Mouse (Mus musculus): ENCODE data around the gene Olfr1086. TPM values are rescaled to one million over a fixed set of nuclear protein-coding genes. Genes with fewer than 3 reads are reported as not detected.
"Not testable (repeated sequence)": the region's sequence is repeated elsewhere in the genome, so short reads cannot be mapped to it uniquely, and the experiment has no call there.

The Olfr1086 gene
- polyA plus RNA-seq (2014; fragmentation: Nextera tagmentation; extraction: Ambion mirVana), result not detected in 2 replicates

DNA sequence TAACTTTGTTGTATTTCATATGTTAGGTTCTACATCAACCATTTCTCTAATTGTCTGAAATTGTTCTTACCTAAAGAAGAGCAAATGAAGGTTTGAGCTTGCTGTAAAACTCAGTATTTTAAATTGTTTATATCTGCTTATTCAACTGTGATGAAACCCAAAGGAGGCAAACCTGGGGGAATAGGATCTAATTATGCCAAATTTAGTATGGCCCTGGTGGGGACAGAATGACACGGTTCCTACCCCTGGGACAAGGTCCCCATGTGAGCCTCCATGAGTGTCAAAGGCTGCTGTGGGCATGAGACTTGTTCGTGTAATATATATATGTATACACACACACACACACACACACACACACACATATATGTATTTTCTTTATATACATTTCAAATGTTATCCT lies at the start of gene Olfr1086:
Gene Olfr1086, minus strand, starts transcription at position 101 of the 400 bp plus-strand sequence.
- Histone ChIP-seq H3K36me3 (ENCODE audit: control insufficient read depth, insufficient read depth, low read length) (no peaks in the 10 kb centered on the region), H3K27ac (ENCODE audit: low read depth, low read length) (no peak within 1 kb of the TSS), H3K4me1 (ENCODE audit: control insufficient read depth, insufficient read depth, low read length) (no peaks in the 10 kb centered on the region), H3K9ac (ENCODE audit: low read depth, low read length) (no peak within 1 kb of the TSS), H3K27me3 (ENCODE audit: control insufficient read depth, insufficient read depth, low read length) (no peaks in the 10 kb centered on the region), H3K9me3 (replicated peaks; ENCODE audit: control insufficient read depth, low read length) (no peaks in the 10 kb centered on the region), H3K4me3 (ENCODE audit: low read depth, low read length) (no peak within 1 kb of the TSS), H3K4me2 (no peak within 1 kb of the TSS)
- WGBS (ENCODE audit: insufficient replicate concordance), result 65% methylated on average over 2 of the region's 2 CpGs
- ATAC-seq (replicated peaks; ENCODE audit: insufficient number of reproducible peaks, low FRiP score, low TSS enrichment), result no peak

DNA sequence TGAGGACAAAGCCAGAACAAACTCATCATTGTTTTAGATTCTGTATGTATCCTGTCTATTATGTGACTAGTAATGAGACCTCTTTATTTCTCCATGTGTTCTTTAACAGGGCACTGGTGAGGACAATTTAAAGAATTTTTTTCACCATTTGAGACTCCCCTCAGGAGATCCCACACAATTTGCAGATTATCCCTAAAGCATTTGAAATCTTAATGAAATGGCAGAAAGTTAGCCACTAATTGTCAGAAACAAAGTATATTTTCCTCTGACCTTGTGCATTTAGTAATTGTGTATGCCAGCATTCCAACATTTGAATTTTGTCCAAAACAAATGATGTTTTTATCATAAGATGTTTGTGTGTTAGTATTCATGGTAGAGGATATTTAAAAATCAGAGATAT lies 18.4 kb upstream of the Olfr1086 start, which contains the start of gene Olfr1087:
Gene Olfr1087, minus strand, starts transcription at position 101 of the 400 bp plus-strand sequence.
- no peak within 1 kb of the TSS for H3K4me2 ChIP-seq
- no peaks in the 10 kb centered on the region for H3K4me1 ChIP-seq (ENCODE audit: control insufficient read depth, insufficient read depth, low read length)
- H3K9me3 ChIP-seq (replicated peaks; ENCODE audit: control insufficient read depth, low read length), result no peaks in the 10 kb centered on the region
- H3K9ac ChIP-seq (ENCODE audit: low read depth, low read length), result no peak within 1 kb of the TSS
- H3K27me3 ChIP-seq (ENCODE audit: control insufficient read depth, insufficient read depth, low read length), result no peaks in the 10 kb centered on the region
- no peak within 1 kb of the TSS for H3K4me3 ChIP-seq (ENCODE audit: low read depth, low read length)
- H3K36me3 ChIP-seq (ENCODE audit: control insufficient read depth, insufficient read depth, low read length), result no peaks in the 10 kb centered on the region
- ATAC-seq (replicated peaks; ENCODE audit: insufficient number of reproducible peaks, low FRiP score, low TSS enrichment), result no peak
- H3K27ac ChIP-seq (ENCODE audit: low read depth, low read length), result no peak within 1 kb of the TSS

DNA sequence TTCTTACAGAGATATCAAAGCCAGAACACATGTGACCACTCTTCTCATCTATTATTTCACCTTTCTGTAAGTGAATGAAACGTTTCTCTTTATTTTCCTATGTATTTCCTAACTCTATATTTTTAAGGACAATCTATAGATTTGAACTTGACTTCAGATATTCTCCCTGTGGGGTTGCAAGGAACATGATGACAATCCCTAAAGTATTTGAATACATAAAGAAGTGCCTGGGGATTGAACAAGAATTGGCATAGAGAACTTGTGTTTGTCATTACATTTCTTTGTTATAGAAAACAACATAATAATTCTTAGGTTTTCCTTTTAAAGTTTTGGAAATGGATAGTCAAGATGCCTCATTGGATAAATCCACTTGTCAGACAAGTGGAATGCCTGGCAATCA lies 18.0 kb downstream of the Olfr1086 start, which contains the start of gene Olfr1085:
Gene Olfr1085, minus strand, starts transcription at position 101 of the 400 bp plus-strand sequence.
- no peak within 1 kb of the TSS for H3K27ac ChIP-seq (ENCODE audit: low read depth, low read length)
- 20% methylated on average over 1 of the region's 1 CpGs for WGBS (ENCODE audit: insufficient replicate concordance)
- H3K4me3 ChIP-seq (ENCODE audit: low read depth, low read length), result no peak within 1 kb of the TSS

GRCm38 (mm10) chr2:86639625-86640024 lies 40.3 kb downstream of the Olfr1086 start, which contains the start of gene Olfr1084:
Olfr1084 (minus strand) TSS chr2:86639725.
- not testable (repeated sequence) for H3K9me3 ChIP-seq (replicated peaks; ENCODE audit: control insufficient read depth, low read length); H3K27ac ChIP-seq (ENCODE audit: low read depth, low read length); ATAC-seq (replicated peaks; ENCODE audit: insufficient number of reproducible peaks, low FRiP score, low TSS enrichment); H3K4me3 ChIP-seq (ENCODE audit: low read depth, low read length); H3K27me3 ChIP-seq (ENCODE audit: control insufficient read depth, insufficient read depth, low read length); H3K4me1 ChIP-seq (ENCODE audit: control insufficient read depth, insufficient read depth, low read length); H3K36me3 ChIP-seq (ENCODE audit: control insufficient read depth, insufficient read depth, low read length); H3K4me2 ChIP-seq; H3K9ac ChIP-seq (ENCODE audit: low read depth, low read length)
- 67% methylated on average over 1 of the region's 1 CpGs for WGBS (ENCODE audit: insufficient replicate concordance)

More for the DNA sequence above, 18.0 kb downstream of the Olfr1086 start, which contains the start of gene Olfr1085:
- H3K27me3 ChIP-seq (ENCODE audit: control insufficient read depth, insufficient read depth, low read length), result no peaks in the 10 kb centered on the region
- H3K9me3 ChIP-seq (replicated peaks; ENCODE audit: control insufficient read depth, low read length), result no peaks in the 10 kb centered on the region
- H3K4me2 ChIP-seq, result no peak within 1 kb of the TSS
- no peak within 1 kb of the TSS for H3K9ac ChIP-seq (ENCODE audit: low read depth, low read length)
- H3K36me3 ChIP-seq (ENCODE audit: control insufficient read depth, insufficient read depth, low read length), result no peaks in the 10 kb centered on the region
- H3K4me1 ChIP-seq (ENCODE audit: control insufficient read depth, insufficient read depth, low read length), result no peaks in the 10 kb centered on the region
- ATAC-seq (replicated peaks; ENCODE audit: insufficient number of reproducible peaks, low FRiP score, low TSS enrichment), result no peak

Other genes starting within 250 kb of the Olfr1086 start
- not detected in 2 replicates for gene Olfr1065, start 229.5 kb downstream of the Olfr1086 start, polyA plus RNA-seq (2014; fragmentation: Nextera tagmentation; extraction: Ambion mirVana)
- gene Olfr1066, start 223.8 kb downstream of the Olfr1086 start, polyA plus RNA-seq (2014; fragmentation: Nextera tagmentation; extraction: Ambion mirVana), result not detected in 2 replicates
- not detected in 2 replicates for gene Olfr228, start 192.7 kb downstream of the Olfr1086 start, polyA plus RNA-seq (2014; fragmentation: Nextera tagmentation; extraction: Ambion mirVana)
- not detected in 2 replicates for gene Olfr1076, start 171.6 kb downstream of the Olfr1086 start, polyA plus RNA-seq (2014; fragmentation: Nextera tagmentation; extraction: Ambion mirVana)
- not detected in 2 replicates for gene Olfr1079, start 137.6 kb downstream of the Olfr1086 start, polyA plus RNA-seq (2014; fragmentation: Nextera tagmentation; extraction: Ambion mirVana)
- gene Olfr1080, start 121.9 kb downstream of the Olfr1086 start, polyA plus RNA-seq (2014; fragmentation: Nextera tagmentation; extraction: Ambion mirVana), result not detected in 2 replicates
- not detected in 2 replicates for gene Olfr1082, start 81.1 kb downstream of the Olfr1086 start, polyA plus RNA-seq (2014; fragmentation: Nextera tagmentation; extraction: Ambion mirVana)
- not detected in 2 replicates for gene Olfr1084, start 40.4 kb downstream of the Olfr1086 start, polyA plus RNA-seq (2014; fragmentation: Nextera tagmentation; extraction: Ambion mirVana)
- not detected in 2 replicates for gene Olfr1085, start 18.1 kb downstream of the Olfr1086 start, polyA plus RNA-seq (2014; fragmentation: Nextera tagmentation; extraction: Ambion mirVana)
- gene Olfr1087, start 18.3 kb upstream of the Olfr1086 start, polyA plus RNA-seq (2014; fragmentation: Nextera tagmentation; extraction: Ambion mirVana), result not detected in 2 replicates
- gene Olfr1089, start 53.6 kb upstream of the Olfr1086 start, polyA plus RNA-seq (2014; fragmentation: Nextera tagmentation; extraction: Ambion mirVana), result not detected in 2 replicates
- gene Olfr1090, start 78.9 kb upstream of the Olfr1086 start, polyA plus RNA-seq (2014; fragmentation: Nextera tagmentation; extraction: Ambion mirVana), result not detected in 2 replicates
- not detected in 2 replicates for gene Olfr1093, start 102.4 kb upstream of the Olfr1086 start, polyA plus RNA-seq (2014; fragmentation: Nextera tagmentation; extraction: Ambion mirVana)
- gene Olfr141, start 129.9 kb upstream of the Olfr1086 start, polyA plus RNA-seq (2014; fragmentation: Nextera tagmentation; extraction: Ambion mirVana), result not detected in 2 replicates
- not detected in 2 replicates for gene Olfr1094, start 144.6 kb upstream of the Olfr1086 start, polyA plus RNA-seq (2014; fragmentation: Nextera tagmentation; extraction: Ambion mirVana)
- not detected in 2 replicates for gene Olfr1095, start 171.6 kb upstream of the Olfr1086 start, polyA plus RNA-seq (2014; fragmentation: Nextera tagmentation; extraction: Ambion mirVana)
- gene Gm13723, start 194.7 kb upstream of the Olfr1086 start, polyA plus RNA-seq (2014; fragmentation: Nextera tagmentation; extraction: Ambion mirVana), result not detected in 2 replicates
- not detected in 2 replicates for gene Olfr1097, start 212.1 kb upstream of the Olfr1086 start, polyA plus RNA-seq (2014; fragmentation: Nextera tagmentation; extraction: Ambion mirVana)
- not detected in 2 replicates for gene Olfr1098, start 244.5 kb upstream of the Olfr1086 start, polyA plus RNA-seq (2014; fragmentation: Nextera tagmentation; extraction: Ambion mirVana)